Mouse (Mus musculus) midbrain, embryonic 15.5 days (tissue): Measurements from ENCODE around the gene Cdc42ep3. TPM values are rescaled to one million over a fixed set of nuclear protein-coding genes. Genes with fewer than 3 reads are reported as not detected.
A peak's percentile ranks its signal among the peaks of the same experiment; 100 is the strongest.

Experiments
- ATAC-seq: fragments of 200-750 bp; cut with Nextera tagmentation; replicated peaks from 2 replicates; pipeline ENCODE4 v1.8.0; 2017; ENCODE audit warnings: moderate TSS enrichment
- H3K27ac ChIP-seq: fragments of 300-500 bp; sonication (generic); 2 replicates; pipeline ENCODE4 v1.5.1; 2015; ENCODE audit warnings: mild to moderate bottlenecking, inconsistent platforms
- H3K27me3 ChIP-seq: fragments of 300-500 bp; sonication (generic); replicated peaks from 2 replicates; pipeline ENCODE4 v1.6.1; 2015; ENCODE audit warnings: inconsistent platforms
- H3K36me3 ChIP-seq: fragments of 300-500 bp; sonication (generic); replicated peaks from 2 replicates; pipeline ENCODE4 v1.6.1; 2015; ENCODE audit warnings: inconsistent platforms
- H3K4me1 ChIP-seq: fragments of 300-500 bp; sonication (generic); 2 replicates; pipeline ENCODE4 v1.6.1; 2015; ENCODE audit warnings: inconsistent platforms
- H3K4me2 ChIP-seq: fragments of 300-500 bp; sonication (generic); 2 replicates; pipeline ENCODE4 v1.6.1; 2015; ENCODE audit warnings: inconsistent platforms, mild to moderate bottlenecking, moderate library complexity
- H3K4me3 ChIP-seq: fragments of 300-500 bp; sonication (generic); 2 replicates; pipeline ENCODE4 v1.5.1; 2015; ENCODE audit warnings: mild to moderate bottlenecking, inconsistent platforms
- H3K9ac ChIP-seq: fragments of 300-500 bp; sonication (generic); 2 replicates; pipeline ENCODE4 v1.6.1; 2015; ENCODE audit warnings: mild to moderate bottlenecking, inconsistent platforms
- H3K9me3 ChIP-seq: fragments of 300-500 bp; sonication (generic); 2 replicates; pipeline ENCODE4 v1.6.1; 2016; ENCODE audit warnings: inconsistent platforms
- WGBS: fragments of 180-500 bp; shearing (Covaris S2); methylation state at CpG from one replicate; pipeline ENCODE4 v1.1.7; 2015; ENCODE audit warnings: mixed read lengths; 5-methylcytosine and 5-hydroxymethylcytosine counted together
- polyA plus RNA-seq: library from polyadenylated mRNA; unstranded; fragments of >200 nt; fragmentation: Nextera tagmentation; extraction: Ambion mirVana; gene quantifications from 2 replicates; pipeline ENCODE4 v1.2.1, GENCODE M21; 2015

Gene Cdc42ep3
- polyA plus RNA-seq: 43.1 and 48.5 TPM in 2 replicates

DNA sequence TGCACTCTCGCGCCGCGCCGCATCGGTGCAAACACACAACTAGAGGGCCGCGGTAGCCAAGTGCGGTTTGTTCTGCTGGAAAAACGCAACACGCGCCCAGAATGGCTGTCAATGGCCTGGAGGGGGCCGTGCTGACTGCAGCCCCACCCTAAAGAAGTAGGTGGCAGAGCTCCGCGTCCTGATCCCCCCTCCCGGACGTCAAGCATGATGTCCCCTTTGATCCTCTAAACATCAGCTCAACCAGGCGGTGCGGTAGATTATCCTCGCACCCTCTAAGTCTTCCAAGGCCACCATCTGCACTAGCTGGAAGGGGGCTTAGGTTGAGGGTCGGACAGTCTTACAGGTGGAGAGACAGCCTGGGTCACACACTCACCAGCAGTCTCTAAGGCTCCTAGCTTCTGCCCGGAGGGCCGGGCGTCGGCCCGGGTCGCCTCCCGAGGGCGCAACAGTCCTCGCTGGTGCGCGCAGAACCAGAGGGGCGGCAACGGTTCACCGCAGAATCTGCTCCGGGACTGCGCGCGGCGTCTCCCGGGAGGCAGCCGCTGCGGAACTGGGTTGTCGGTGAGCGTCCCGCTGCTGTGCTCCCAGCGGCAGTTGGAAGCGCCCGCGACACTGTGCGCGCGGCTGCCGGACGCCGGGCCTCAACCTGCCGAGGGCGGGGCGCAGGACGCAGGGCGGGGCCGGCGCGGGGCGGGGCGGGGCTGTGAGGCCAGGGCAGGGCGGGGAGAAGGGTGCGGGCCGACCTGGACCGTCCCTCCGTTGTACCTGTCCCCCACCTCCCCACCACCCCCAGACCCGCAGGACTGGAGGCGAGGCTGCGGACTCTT is at the start of gene Cdc42ep3:
TSS of gene Cdc42ep3 (minus strand) at position 648 of the 827 bp plus-strand sequence.
- Histone ChIP-seq H3K4me2 (peak within 1 kb of the TSS; percentile 81), H3K4me1 (peaks cover 39% of the 10 kb centered on the region), H3K36me3 (no peaks in the 10 kb centered on the region), H3K27ac (peak within 1 kb of the TSS; percentile 95), H3K9me3 (no peaks in the 10 kb centered on the region), H3K4me3 (peak within 1 kb of the TSS; percentile 85), H3K9ac (peak within 1 kb of the TSS; percentile 81), H3K27me3 (0 out of 2 replicates have a peak, but pooled peaks cover 4% of the 10 kb centered on the region)
- WGBS: under 1% methylated on average over 68 of the region's 74 CpGs
- peak; percentile 89 for ATAC-seq

DNA sequence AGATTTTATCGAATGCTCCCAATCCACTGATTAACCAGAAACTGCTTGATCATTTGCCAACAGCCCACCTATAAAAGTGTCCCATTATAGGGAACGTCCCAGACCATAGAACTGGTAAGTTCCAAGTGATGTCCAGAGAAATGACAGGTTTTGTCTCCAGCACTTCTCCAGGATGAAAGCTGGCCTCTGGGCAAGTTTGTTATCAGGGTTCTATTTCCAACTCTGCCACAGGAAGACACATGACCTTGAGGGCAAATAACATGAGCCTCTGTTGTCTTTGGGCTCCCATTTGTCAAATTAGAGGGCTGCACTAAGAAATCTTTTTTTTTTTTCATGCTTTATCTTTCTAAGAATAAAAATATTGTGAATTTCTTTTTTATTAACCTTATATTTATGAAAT is 45.5 kb upstream of the Cdc42ep3 start:
- WGBS: 87% methylated on average over 2 of the region's 2 CpGs
- Histone ChIP-seq H3K4me3 (no peak overlapping the region), H3K4me2 (no peak overlapping the region), H3K27me3 (no peaks in the 10 kb centered on the region), H3K9me3 (no peaks in the 10 kb centered on the region), H3K36me3 (no peaks in the 10 kb centered on the region), H3K4me1 (no peaks in the 10 kb centered on the region), H3K27ac (no peak overlapping the region), H3K9ac (no peak overlapping the region)
- no peak for ATAC-seq

- 64% methylated on average over 3 of the region's 3 CpGs for WGBS
- H3K4me1 ChIP-seq: no peaks in the 10 kb centered on the region
- H3K4me3 ChIP-seq: no peak overlapping the region
- no peak overlapping the region for H3K9ac ChIP-seq
- H3K36me3 ChIP-seq: no peaks in the 10 kb centered on the region
- H3K4me2 ChIP-seq: no peak overlapping the region
- no peaks in the 10 kb centered on the region for H3K27me3 ChIP-seq
- no peak overlapping the region for H3K27ac ChIP-seq
- ATAC-seq: no peak
- no peaks in the 10 kb centered on the region for H3K9me3 ChIP-seq
These were observed 43.5 kb upstream of the Cdc42ep3 start for GRCm38 (mm10) chr17:79398416-79398815.

- no peak overlapping the region for H3K27ac ChIP-seq
- H3K4me2 ChIP-seq: no peak overlapping the region
- H3K9me3 ChIP-seq: no peaks in the 10 kb centered on the region
- no peak overlapping the region for H3K9ac ChIP-seq
- H3K27me3 ChIP-seq: no peaks in the 10 kb centered on the region
- peak; percentile 60; the same call in 1 of the 2 replicates for ATAC-seq
- H3K4me1 ChIP-seq: no peaks in the 10 kb centered on the region
- no peaks in the 10 kb centered on the region for H3K36me3 ChIP-seq
- 67% methylated on average over 5 of the region's 5 CpGs for WGBS
- H3K4me3 ChIP-seq: no peak overlapping the region
These were observed 39.9 kb upstream of the Cdc42ep3 start for GRCm38 (mm10) chr17:79394799-79395198.

GRCm38 (mm10) chr17:79393886-79394285 is 39.0 kb upstream of the Cdc42ep3 start:
- H3K4me3 ChIP-seq: no peak overlapping the region
- no peak overlapping the region for H3K27ac ChIP-seq
- 84% methylated on average over 7 of the region's 7 CpGs for WGBS
- H3K36me3 ChIP-seq: no peaks in the 10 kb centered on the region
- no peaks in the 10 kb centered on the region for H3K4me1 ChIP-seq
- H3K9ac ChIP-seq: no peak overlapping the region
- no peaks in the 10 kb centered on the region for H3K9me3 ChIP-seq
- H3K4me2 ChIP-seq: no peak overlapping the region
- H3K27me3 ChIP-seq: no peaks in the 10 kb centered on the region
- no peak for ATAC-seq

DNA sequence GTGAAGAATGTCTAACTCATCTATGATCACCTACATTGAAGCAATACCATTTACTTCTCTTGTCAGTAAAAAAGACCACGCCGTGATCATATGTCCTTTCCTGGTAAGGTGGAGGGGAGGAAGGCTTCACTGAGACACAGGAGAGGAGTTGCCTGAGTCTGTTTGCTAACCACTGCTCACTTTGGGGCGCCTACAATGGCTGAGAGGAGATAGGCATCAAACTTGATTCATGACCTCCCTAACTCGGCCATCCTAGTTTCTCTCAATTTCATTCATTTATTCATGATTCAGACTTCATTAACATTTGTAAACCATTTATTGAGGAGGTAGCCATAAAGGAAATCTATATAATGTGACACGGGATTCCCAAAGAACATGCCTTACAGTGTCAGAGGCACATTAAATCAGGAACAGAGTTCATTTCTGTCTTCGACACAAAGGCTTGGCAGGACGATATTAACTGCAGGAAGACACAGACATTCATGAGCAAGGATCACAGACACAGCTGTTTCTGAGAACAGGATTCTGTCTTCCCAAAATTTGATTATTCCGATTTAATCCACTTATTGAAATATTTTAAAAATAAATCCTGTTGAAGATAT is 32.7 kb upstream of the Cdc42ep3 start:
- H3K4me3 ChIP-seq: no peak overlapping the region

DNA sequence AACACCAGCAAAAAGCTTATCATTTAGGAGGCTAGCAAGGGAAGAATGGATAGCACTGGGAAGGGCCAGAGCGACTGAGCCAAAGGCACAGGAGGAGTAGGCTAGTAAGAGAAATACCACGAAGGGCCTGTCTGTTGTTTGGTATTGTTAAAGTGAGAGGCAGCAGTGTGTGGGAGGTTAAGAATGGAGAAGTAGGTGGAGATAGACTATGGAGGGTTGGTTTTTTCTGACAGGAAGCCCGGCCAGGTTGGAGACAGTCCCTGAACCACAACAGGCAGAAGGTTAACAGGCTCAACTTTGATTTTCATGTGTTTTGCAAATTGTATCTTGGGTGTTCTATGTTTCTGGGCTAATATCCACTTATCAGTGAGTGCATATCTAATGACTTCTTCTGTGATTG is 26.6 kb upstream of the Cdc42ep3 start:
- no peaks in the 10 kb centered on the region for H3K4me1 ChIP-seq
- 79% methylated on average over 3 of the region's 3 CpGs for WGBS

More for the DNA sequence above, 32.7 kb upstream of the Cdc42ep3 start:
- H3K4me2 ChIP-seq: no peak overlapping the region
- no peaks in the 10 kb centered on the region for H3K36me3 ChIP-seq
- 62% methylated on average over 8 of the region's 8 CpGs for WGBS
- H3K27me3 ChIP-seq: no peaks in the 10 kb centered on the region
- no peak overlapping the region for H3K9ac ChIP-seq
- H3K27ac ChIP-seq: no peak overlapping the region
- H3K9me3 ChIP-seq: no peaks in the 10 kb centered on the region
- no peaks in the 10 kb centered on the region for H3K4me1 ChIP-seq
- ATAC-seq: no peak

GRCm38 (mm10) chr17:79379191-79379590 is 24.3 kb upstream of the Cdc42ep3 start:
- Histone ChIP-seq H3K4me2 (no peak overlapping the region), H3K4me3 (no peak overlapping the region), H3K9me3 (no peaks in the 10 kb centered on the region), H3K27me3 (no peaks in the 10 kb centered on the region), H3K36me3 (no peaks in the 10 kb centered on the region), H3K4me1 (no peaks in the 10 kb centered on the region), H3K9ac (no peak overlapping the region), H3K27ac (no peak overlapping the region)
- ATAC-seq: no peak
- 70% methylated on average over 5 of the region's 5 CpGs for WGBS

More for the DNA sequence above, 26.6 kb upstream of the Cdc42ep3 start:
- H3K4me2 ChIP-seq: no peak overlapping the region
- no peaks in the 10 kb centered on the region for H3K36me3 ChIP-seq
- no peak overlapping the region for H3K27ac ChIP-seq
- no peaks in the 10 kb centered on the region for H3K9me3 ChIP-seq
- H3K9ac ChIP-seq: no peak overlapping the region
- no peak for ATAC-seq
- no peak overlapping the region for H3K4me3 ChIP-seq
- H3K27me3 ChIP-seq: no peaks in the 10 kb centered on the region

DNA sequence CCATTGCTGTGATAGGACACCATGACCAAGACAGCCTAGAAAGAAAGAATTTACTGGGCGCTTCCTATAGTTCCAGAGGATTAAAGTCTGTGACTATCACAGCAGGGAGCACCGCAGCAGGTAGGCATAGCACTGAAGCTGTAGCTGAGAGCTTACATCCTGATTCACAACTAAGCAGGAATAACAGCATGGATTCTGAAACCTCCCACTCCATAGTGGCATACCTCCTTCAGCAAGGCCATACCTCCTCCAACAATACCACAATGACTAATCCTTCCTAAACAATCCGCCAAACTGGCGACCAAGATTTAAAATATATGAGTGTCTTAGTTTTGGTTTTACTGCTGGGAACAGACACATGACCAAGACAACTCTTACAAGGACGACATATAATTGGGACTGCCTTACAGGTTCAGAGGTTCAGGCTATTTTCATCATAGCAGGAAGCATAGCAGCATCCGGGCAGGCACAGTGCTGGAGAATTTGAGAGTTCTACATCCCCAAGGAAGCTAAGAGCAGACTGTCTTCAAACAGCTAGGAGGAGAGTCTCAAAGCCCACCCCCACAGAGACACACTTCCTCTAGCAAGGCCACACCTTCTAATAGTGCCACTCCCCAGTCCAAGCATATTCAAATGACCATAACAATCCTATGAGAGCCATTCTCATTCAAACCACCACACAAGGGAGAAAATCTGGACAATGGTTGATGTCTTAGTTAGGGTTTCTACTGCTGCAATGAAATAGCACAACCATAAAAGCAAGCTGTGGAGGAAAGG is 21.7 kb upstream of the Cdc42ep3 start:
- Histone ChIP-seq H3K27ac (no peak overlapping the region), H3K9ac (no peak overlapping the region), H3K27me3 (no peaks in the 10 kb centered on the region), H3K36me3 (no peaks in the 10 kb centered on the region), H3K4me3 (no peak overlapping the region), H3K4me2 (no peak overlapping the region), H3K4me1 (no peaks in the 10 kb centered on the region), H3K9me3 (no peaks in the 10 kb centered on the region)
- ATAC-seq: no peak
- WGBS: 62% methylated on average over 6 of the region's 6 CpGs

DNA sequence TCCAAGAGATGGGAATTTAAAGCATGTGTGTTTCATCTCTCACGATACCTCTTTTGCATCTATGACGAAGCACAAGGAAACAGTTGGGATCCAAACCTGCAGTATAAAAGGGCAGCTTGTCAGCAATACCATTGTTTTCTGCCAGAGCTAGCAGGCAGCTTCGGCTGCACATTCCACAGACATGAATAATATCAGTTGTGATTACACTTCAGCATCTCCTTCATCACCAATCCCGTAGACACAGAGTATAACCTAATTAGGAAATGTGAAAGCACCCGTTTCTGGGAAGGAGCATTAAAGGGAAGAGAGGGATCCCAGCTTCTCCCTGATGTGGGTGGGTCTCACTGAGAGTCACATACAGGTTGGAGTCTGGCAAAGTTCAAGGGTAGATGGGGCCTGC is 18.1 kb upstream of the Cdc42ep3 start:
- ATAC-seq: no peak
- WGBS: 79% methylated on average over 5 of the region's 5 CpGs
- H3K27me3 ChIP-seq: no peaks in the 10 kb centered on the region
- H3K9me3 ChIP-seq: no peaks in the 10 kb centered on the region
- no peak overlapping the region for H3K4me3 ChIP-seq
- H3K36me3 ChIP-seq: no peaks in the 10 kb centered on the region
- H3K4me2 ChIP-seq: no peak overlapping the region
- no peak overlapping the region for H3K9ac ChIP-seq
- no peak overlapping the region for H3K27ac ChIP-seq
- no peaks in the 10 kb centered on the region for H3K4me1 ChIP-seq

DNA sequence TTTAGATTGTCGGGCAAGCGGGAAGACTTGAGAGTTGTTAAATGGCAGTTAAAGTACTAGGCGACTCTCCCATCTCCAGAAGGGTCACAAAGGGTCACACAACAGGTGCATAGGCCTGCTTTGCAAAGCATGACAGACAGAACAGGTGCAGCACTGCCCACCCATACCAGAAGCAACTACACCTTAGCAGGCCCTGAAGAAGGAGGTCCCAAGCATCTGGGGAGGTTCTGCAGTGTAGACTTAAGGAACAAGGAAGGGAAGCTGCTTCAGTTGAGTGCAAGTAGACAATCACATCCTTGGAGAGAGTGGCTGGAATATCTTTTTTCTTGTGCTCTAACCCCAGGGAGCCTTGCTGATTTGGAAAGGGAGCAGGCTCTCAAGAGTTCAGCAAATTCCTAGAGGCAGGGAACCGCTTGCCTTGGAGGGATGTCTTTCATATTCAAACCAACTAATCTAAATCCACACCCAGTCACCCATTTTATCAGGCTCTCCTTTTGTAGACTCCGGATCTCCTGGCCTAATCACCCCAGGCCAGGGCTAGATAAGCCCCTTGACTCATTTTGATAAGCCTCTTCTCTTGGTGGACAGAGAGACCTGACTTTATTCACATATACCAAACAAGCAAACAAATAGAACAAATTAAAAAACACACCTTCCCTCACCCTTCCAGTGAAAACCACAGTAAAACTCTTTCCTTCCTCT is 10.0 kb upstream of the Cdc42ep3 start:
- Histone ChIP-seq H3K9me3 (no peaks in the 10 kb centered on the region), H3K4me3 (no peak overlapping the region), H3K4me1 (no peaks in the 10 kb centered on the region), H3K4me2 (no peak overlapping the region), H3K27ac (no peak overlapping the region), H3K36me3 (no peaks in the 10 kb centered on the region), H3K9ac (no peak overlapping the region), H3K27me3 (no peaks in the 10 kb centered on the region)
- ATAC-seq: no peak
- WGBS: 32% methylated on average over 5 of the region's 5 CpGs
